Mouse (Mus musculus) G1E (cell line): ENCODE results near the gene Rtn2. TPM values are rescaled to one million over a fixed set of nuclear protein-coding genes. Genes with fewer than 3 reads are reported as not detected.

Experiments
- ATAC-seq: 2 replicates; pipeline ENCODE4 v1.8.0; 2016; ENCODE audit warnings: mild to moderate bottlenecking; ENCODE audit not compliant: insufficient number of reproducible peaks, poor library complexity, low FRiP score, severe bottlenecking; ENCODE audit errors: extremely low read depth
- DNase-seq: peaks from one replicate; pipeline ENCODE4 v3.0.0; 2012; ENCODE audit warnings: low spot score
- H3K27me3 ChIP-seq: 2 replicates; pipeline ENCODE4 v1.6.1; 2012; ENCODE audit warnings: mild to moderate bottlenecking, low read length, inconsistent platforms; ENCODE audit not compliant: insufficient read depth
- H3K36me3 ChIP-seq: replicated peaks from 2 replicates; pipeline ENCODE3; 2012; ENCODE audit warnings: mild to moderate bottlenecking, inconsistent platforms
- H3K4me1 ChIP-seq: 2 replicates; pipeline ENCODE4 v1.6.1; 2012; ENCODE audit warnings: low read depth, low read length, inconsistent platforms, mixed read lengths; ENCODE audit not compliant: insufficient read depth
- H3K4me3 ChIP-seq: 2 replicates; pipeline ENCODE4 v1.5.1; 2012; ENCODE audit warnings: low read depth, mild to moderate bottlenecking, inconsistent platforms, low read length, moderate library complexity, mixed read lengths
- H3K9me3 ChIP-seq: replicated peaks from 2 replicates; pipeline ENCODE4 v1.6.1; 2012; ENCODE audit warnings: inconsistent platforms
- CTCF ChIP-seq: IDR thresholded peaks from 2 replicates; pipeline ENCODE4 v1.5.1; 2012; ENCODE audit warnings: low read depth, low read length, inconsistent platforms, mixed read lengths
- GATA1 ChIP-seq: IDR thresholded peaks from 2 replicates; pipeline ENCODE4 v1.6.1; 2012; ENCODE audit warnings: borderline replicate concordance, low read length, inconsistent platforms, mixed read lengths
- GATA2 ChIP-seq: IDR thresholded peaks from 2 replicates; pipeline ENCODE4 v1.6.1; 2012; ENCODE audit warnings: low read depth, low read length, inconsistent platforms, borderline replicate concordance
- POLR2AphosphoS5 ChIP-seq: IDR thresholded peaks from 2 replicates; pipeline ENCODE4 v1.6.1; 2012; ENCODE audit warnings: low read depth, low read length, inconsistent platforms; ENCODE audit not compliant: insufficient replicate concordance
- TAL1 ChIP-seq: conservative IDR thresholded peaks from 2 replicates; pipeline ENCODE4 v1.6.1; 2012; ENCODE audit warnings: low read depth, low read length, inconsistent platforms, mixed read lengths
- polyA plus RNA-seq: library from polyadenylated mRNA; stranded (reverse); fragments of >175 nt; gene quantifications from 2 replicates; pipeline ENCODE4 v1.2.3, GENCODE M21; 2012
- total RNA-seq, 2 experiments: library from RNA; stranded (forward) in 1 of 2; stranded (reverse) in 1 of 2; fragments of 200-1000 nt in 1 of 2; fragments of >200 nt in 1 of 2; fragmentation: Nextera tagmentation in 1 of 2; gene quantifications; 2 replicates each; pipeline ENCODE4 v1.2.3; 2014 to 2017

Rtn2 gene
- total and polyA plus RNA-seq, 3 experiments, result 0.11 to 0.98 (median 0.94) TPM

- Histone ChIP-seq H3K4me3 (no peak overlapping the region), H3K9me3 (no peaks in the 10 kb centered on the region), H3K4me1 (peaks cover 44% of the 10 kb centered on the region), H3K27me3 (peaks cover 35% of the 10 kb centered on the region), H3K36me3 (no peaks in the 10 kb centered on the region)
- no peak for TF ChIP-seq GATA2
- TF ChIP-seq CTCF, result no peak
- TF ChIP-seq POLR2AphosphoS5, result no peak
- no peak for TF ChIP-seq TAL1
- TF ChIP-seq GATA1, result no peak
- ATAC-seq, result no peak
- DNase-seq, result no peak
Measured at GRCm38 (mm10) chr7:19303046-19303305, 20.6 kb downstream of the Rtn2 start.

- peaks cover 35% of the 10 kb centered on the region for H3K27me3 ChIP-seq
- H3K9me3 ChIP-seq, result no peaks in the 10 kb centered on the region
- no peaks in the 10 kb centered on the region for H3K36me3 ChIP-seq
- TF ChIP-seq CTCF (peak; percentile 78), GATA2 (no peak), POLR2AphosphoS5 (no peak)
- DNase-seq, result no peak
- H3K4me3 ChIP-seq, result no peak overlapping the region; the same call in 1 of the 2 replicates
- peaks cover 49% of the 10 kb centered on the region for H3K4me1 ChIP-seq
- no peak for ATAC-seq
Measured at GRCm38 (mm10) chr7:19303770-19304169, 21.3 kb downstream of the Rtn2 start.

GRCm38 (mm10) chr7:19304501-19305412 lies 22.3 kb downstream of the Rtn2 start:
- Histone ChIP-seq H3K4me1 (peaks cover 57% of the 10 kb centered on the region), H3K9me3 (no peaks in the 10 kb centered on the region), H3K4me3 (no peak overlapping the region), H3K27me3 (peaks cover 35% of the 10 kb centered on the region), H3K36me3 (no peaks in the 10 kb centered on the region)
- DNase-seq (no peak), ATAC-seq (no peak)
- TF ChIP-seq GATA2, result no peak
- TF ChIP-seq POLR2AphosphoS5, result no peak
- no peak for TF ChIP-seq TAL1
- no peak for TF ChIP-seq GATA1
- no peak for TF ChIP-seq CTCF

GRCm38 (mm10) chr7:19305413-19305735 lies 22.9 kb downstream of the Rtn2 start:
- Histone ChIP-seq H3K9me3 (no peaks in the 10 kb centered on the region), H3K4me3 (no peak overlapping the region), H3K27me3 (peaks cover 35% of the 10 kb centered on the region), H3K36me3 (no peaks in the 10 kb centered on the region), H3K4me1 (peaks cover 58% of the 10 kb centered on the region)
- DNase-seq, result no peak
- no peak for TF ChIP-seq POLR2AphosphoS5
- TF ChIP-seq TAL1, result no peak
- TF ChIP-seq GATA1, result no peak
- TF ChIP-seq CTCF, result no peak
- no peak for TF ChIP-seq GATA2
- no peak for ATAC-seq

GRCm38 (mm10) chr7:19305796-19306765 lies 23.7 kb downstream of the Rtn2 start:
- ATAC-seq, result no peak
- Histone ChIP-seq H3K9me3 (no peaks in the 10 kb centered on the region), H3K4me3 (no peak overlapping the region), H3K27me3 (peaks cover 35% of the 10 kb centered on the region), H3K4me1 (peaks cover 58% of the 10 kb centered on the region), H3K36me3 (no peaks in the 10 kb centered on the region)
- no peak for DNase-seq
- TF ChIP-seq CTCF (no peak), GATA1 (no peak), GATA2 (no peak), POLR2AphosphoS5 (no peak), TAL1 (no peak)
